ENCODE assay signal across 8 mouse cellular contexts in genomic region chr7:97331726-97332666, GRCm38 (mm10). TPM values are rescaled to one million over a fixed set of nuclear protein-coding genes. Genes with fewer than 3 reads are reported as not detected.
A peak's percentile ranks its signal among the peaks of the same experiment; 100 is the strongest.
DNase-seq lines count a peak whose midpoint lies in the region; ATAC-seq lines count a peak whose summit lies in the region.

Gene Usp35 (minus strand): TSS chr7:97332020.
Gene Kctd21 (plus strand): TSS chr7:97332327.

- H3K27me3 ChIP-seq in hindbrain, embryonic 14.5 days (ENCODE audit: control insufficient read depth, insufficient read depth, low read length): peaks cover 6% of the 10 kb centered on the region

- WGBS in hindbrain, embryonic 14.5 days: under 1% methylated on average over 62 of the region's 68 CpGs

- peak within 1 kb of the TSS; percentile 33 for H3K27ac ChIP-seq in hindbrain, embryonic 14.5 days

- peak within 1 kb of the TSS; percentile 54 for H3K4me3 ChIP-seq in hindbrain, embryonic 14.5 days (replicated peaks; ENCODE audit: low read length)

- no peaks in the 10 kb centered on the region for H3K9me3 ChIP-seq in hindbrain, embryonic 14.5 days (ENCODE audit: control insufficient read depth, low read length)

- H3K4me1 ChIP-seq in hindbrain, embryonic 14.5 days (replicated peaks; ENCODE audit: control insufficient read depth, insufficient read depth, low read length): peaks cover 19% of the 10 kb centered on the region

- H3K4me2 ChIP-seq in hindbrain, embryonic 14.5 days (replicated peaks): peak within 1 kb of the TSS; percentile 62

- peak within 1 kb of the TSS; percentile 59 for H3K9ac ChIP-seq in hindbrain, embryonic 14.5 days

- peak; percentile 98 for ATAC-seq in hindbrain, embryonic 14.5 days (ENCODE audit: low FRiP score)

- peak; percentile 97 for DNase-seq in R1 (ENCODE audit: low read depth, low spot score)
- peak; percentile 94 to 98 for DNase-seq in cerebellum, postnatal 25 days
- peak; percentile 80 to 91 for DNase-seq in frontal cortex, postnatal 25 days (ENCODE audit: low spot score in 2 of 2)
- peak; percentile 94 for DNase-seq in hindbrain, embryonic 14.5 days (ENCODE audit: low spot score)
- DNase-seq in layer of hippocampus, postnatal 36 days: peak; percentile 94 to 95
- DNase-seq in lung, postnatal 36 days: peak; percentile 96
- peak; percentile 96 for DNase-seq in retina, postnatal 1 day
- DNase-seq in urinary bladder, adult 18-20 months (ENCODE audit: low spot score in 2 of 2): peak; percentile 79 to 95

- H3K36me3 ChIP-seq in hindbrain, embryonic 14.5 days (replicated peaks; ENCODE audit: control insufficient read depth, insufficient read depth): no peaks in the 10 kb centered on the region

RNA-seq across cellular contexts. Expression of gene Usp35, which starts in this region (rescaled TPM):
- polyA plus RNA-seq in hindbrain, embryonic 14.5 days (2014; fragmentation: Nextera tagmentation; extraction: Ambion mirVana): 3.8 and 4.1 TPM in 2 replicates
- 10 to 100 TPM; 12.9 to 14.1 TPM for total RNA-seq in layer of hippocampus, postnatal 36 days (2021)

RNA-seq across cellular contexts. Expression of gene Kctd21, which starts in this region (rescaled TPM):
- 7.1 and 9.3 TPM in 2 replicates for polyA plus RNA-seq in hindbrain, embryonic 14.5 days (2014; fragmentation: Nextera tagmentation; extraction: Ambion mirVana)
- 10 to 100 TPM; 13.8 to 15.6 TPM for total RNA-seq in layer of hippocampus, postnatal 36 days (2021)

Comparison
In these comparisons a context has a peak if more than half of its experiments do, and no peak if none do; other contexts are left out.
1. Peak in every context shown above with its lines: DNase-seq, ATAC-seq, H3K4me3 ChIP-seq and H3K27ac ChIP-seq.